Mouse (Mus musculus): ENCODE data around the gene Mtus2. TPM values are rescaled to one million over a fixed set of nuclear protein-coding genes. Genes with fewer than 3 reads are reported as not detected.
"Not testable (repeated sequence)": the region's sequence is repeated elsewhere in the genome, so short reads cannot be mapped to it uniquely, and the experiment has no call there.

Gene Mtus2
- polyA plus RNA-seq, 1 experiment = 22.5 TPM

GRCm38 (mm10) chr5:148325317-148325885, 368.3 kb downstream of the Mtus2 start:
- Histone ChIP-seq H3K4me3 (ENCODE audit: insufficient read depth, low read length) (no peak overlapping the region), H3K4me1 (ENCODE audit: control insufficient read depth, insufficient read depth, low read length) (no peaks in the 10 kb centered on the region), H3K27ac (ENCODE audit: insufficient read depth, low read length) (no peak overlapping the region)
- TF ChIP-seq CTCF (IDR thresholded peaks at IDR 0.05; ENCODE audit: extremely low read depth, insufficient read depth, low read length) (peak; percentile 95), POLR2A (IDR thresholded peaks at IDR 0.05; ENCODE audit: extremely low read depth, insufficient read depth, low read length) (no peak)

- H3K27ac ChIP-seq (ENCODE audit: insufficient read depth, low read length); H3K4me3 ChIP-seq (ENCODE audit: insufficient read depth, low read length); H3K4me1 ChIP-seq (ENCODE audit: control insufficient read depth, insufficient read depth, low read length): not testable (repeated sequence)
Observed at GRCm38 (mm10) chr5:148326295-148326694, 369.2 kb downstream of the Mtus2 start.

GRCm38 (mm10) chr5:148328982-148329381, 371.9 kb downstream of the Mtus2 start:
- no peak for TF ChIP-seq CTCF (IDR thresholded peaks at IDR 0.05; ENCODE audit: extremely low read depth, insufficient read depth, low read length)
- Histone ChIP-seq H3K4me3 (ENCODE audit: insufficient read depth, low read length) (no peak overlapping the region), H3K27ac (ENCODE audit: insufficient read depth, low read length) (no peak overlapping the region), H3K4me1 (ENCODE audit: control insufficient read depth, insufficient read depth, low read length) (no peaks in the 10 kb centered on the region)

GRCm38 (mm10) chr5:148331229-148331776, 374.2 kb downstream of the Mtus2 start:
- no peak overlapping the region for H3K27ac ChIP-seq (ENCODE audit: insufficient read depth, low read length)
- no peaks in the 10 kb centered on the region for H3K4me1 ChIP-seq (ENCODE audit: control insufficient read depth, insufficient read depth, low read length)
- no peak overlapping the region for H3K4me3 ChIP-seq (ENCODE audit: insufficient read depth, low read length)
- TF ChIP-seq CTCF (IDR thresholded peaks at IDR 0.05; ENCODE audit: extremely low read depth, insufficient read depth, low read length) = no peak
- TF ChIP-seq POLR2A (IDR thresholded peaks at IDR 0.05; ENCODE audit: extremely low read depth, insufficient read depth, low read length) = no peak

GRCm38 (mm10) chr5:148331926-148332621, 375.0 kb downstream of the Mtus2 start:
- TF ChIP-seq CTCF (IDR thresholded peaks at IDR 0.05; ENCODE audit: extremely low read depth, insufficient read depth, low read length) = no peak
- TF ChIP-seq POLR2A (IDR thresholded peaks at IDR 0.05; ENCODE audit: extremely low read depth, insufficient read depth, low read length) = no peak
- Histone ChIP-seq H3K27ac (ENCODE audit: insufficient read depth, low read length) (no peak overlapping the region), H3K4me1 (ENCODE audit: control insufficient read depth, insufficient read depth, low read length) (no peaks in the 10 kb centered on the region), H3K4me3 (ENCODE audit: insufficient read depth, low read length) (no peak overlapping the region)

GRCm38 (mm10) chr5:148332622-148332974, 375.5 kb downstream of the Mtus2 start:
- no peak overlapping the region for H3K27ac ChIP-seq (ENCODE audit: insufficient read depth, low read length)
- no peaks in the 10 kb centered on the region for H3K4me1 ChIP-seq (ENCODE audit: control insufficient read depth, insufficient read depth, low read length)
- no peak overlapping the region for H3K4me3 ChIP-seq (ENCODE audit: insufficient read depth, low read length)
- no peak for TF ChIP-seq POLR2A (IDR thresholded peaks at IDR 0.05; ENCODE audit: extremely low read depth, insufficient read depth, low read length)
- TF ChIP-seq CTCF (IDR thresholded peaks at IDR 0.05; ENCODE audit: extremely low read depth, insufficient read depth, low read length) = peak; percentile 92

GRCm38 (mm10) chr5:148339126-148339525, 382.0 kb downstream of the Mtus2 start:
- Histone ChIP-seq H3K27ac (ENCODE audit: insufficient read depth, low read length) (no peak overlapping the region), H3K4me1 (ENCODE audit: control insufficient read depth, insufficient read depth, low read length) (no peaks in the 10 kb centered on the region; the same call in 1 of the 2 replicates), H3K4me3 (ENCODE audit: insufficient read depth, low read length) (no peak overlapping the region)
- TF ChIP-seq POLR2A (IDR thresholded peaks at IDR 0.05; ENCODE audit: extremely low read depth, insufficient read depth, low read length) (no peak), CTCF (IDR thresholded peaks at IDR 0.05; ENCODE audit: extremely low read depth, insufficient read depth, low read length) (no peak)

- H3K27ac ChIP-seq (ENCODE audit: insufficient read depth, low read length) = no peak overlapping the region
- H3K4me1 ChIP-seq (ENCODE audit: control insufficient read depth, insufficient read depth, low read length) = no peaks in the 10 kb centered on the region; the same call in 1 of the 2 replicates
- TF ChIP-seq CTCF (IDR thresholded peaks at IDR 0.05; ENCODE audit: extremely low read depth, insufficient read depth, low read length) (no peak), POLR2A (IDR thresholded peaks at IDR 0.05; ENCODE audit: extremely low read depth, insufficient read depth, low read length) (peak; percentile 18; the same call in 1 of the 2 replicates)
- peak overlapping the region; percentile 12; the same call in 1 of the 2 replicates for H3K4me3 ChIP-seq (ENCODE audit: insufficient read depth, low read length)
Observed at GRCm38 (mm10) chr5:148342061-148342741, 385.1 kb downstream of the Mtus2 start.

- TF ChIP-seq POLR2A (IDR thresholded peaks at IDR 0.05; ENCODE audit: extremely low read depth, insufficient read depth, low read length) = no peak
- no peak for TF ChIP-seq CTCF (IDR thresholded peaks at IDR 0.05; ENCODE audit: extremely low read depth, insufficient read depth, low read length)
- Histone ChIP-seq H3K4me3 (ENCODE audit: insufficient read depth, low read length) (no peak overlapping the region), H3K4me1 (ENCODE audit: control insufficient read depth, insufficient read depth, low read length) (no peaks in the 10 kb centered on the region; the same call in 1 of the 2 replicates), H3K27ac (ENCODE audit: insufficient read depth, low read length) (no peak overlapping the region)
Observed at GRCm38 (mm10) chr5:148344374-148344773, 387.3 kb downstream of the Mtus2 start.

Measured in cortical plate, adult 2 months (tissue).